35 mouse cellular contexts compared by ENCODE assay signal in the genomic region with DNA sequence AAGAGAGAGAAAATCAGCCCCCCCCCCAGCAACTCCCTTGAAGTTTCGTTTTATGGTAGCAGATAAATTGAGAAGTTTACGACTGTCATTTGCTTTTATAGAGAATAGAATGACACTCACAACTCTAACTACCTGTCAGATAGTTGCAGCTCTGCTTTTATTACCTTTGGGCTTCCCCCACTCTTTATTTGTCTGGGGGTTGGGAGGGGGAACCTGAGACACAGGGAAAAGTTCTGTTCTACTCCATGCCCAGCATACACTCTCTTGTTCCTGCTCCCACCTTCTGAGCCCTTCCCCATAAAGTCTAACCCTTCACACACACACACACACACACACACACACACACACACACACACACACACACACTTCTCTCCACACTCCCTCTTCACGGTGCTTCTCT. TPM values are rescaled to one million over a fixed set of nuclear protein-coding genes. Genes with fewer than 3 reads are reported as not detected.
DNase-seq lines count a peak whose midpoint lies in the region; ATAC-seq lines count a peak whose summit lies in the region.
"Had no signal": no experiment of that assay in that cellular context is flagged by ENCODE, and none has a peak within 500 bp of the region (broad histone marks: within the 10 kb centered on the region; RNA-seq: fewer than 3 reads in every experiment).

No protein-coding gene starts in this region.

- H3K27ac ChIP-seq in neural tube, embryonic 11.5 days (ENCODE audit: low read depth, low read length), result peak overlapping the region; percentile 97
- H3K27ac ChIP-seq in intestine, embryonic 15.5 days, result no peak overlapping the region
- H3K27ac ChIP-seq in neural tube, embryonic 14.5 days (ENCODE audit: low read depth, low read length), result peak overlapping the region; percentile 95
- H3K27ac ChIP-seq: embryonic facial prominence, embryonic 12.5 days; forebrain, embryonic 10.5 days; forebrain, embryonic 15.5 days; hindbrain, embryonic 13.5 days; left cerebral cortex, adult 2 months; limb, embryonic 12.5 days; liver, embryonic 15.5 days had no signal

- peak overlapping the region; percentile 90 for H3K4me2 ChIP-seq in neural tube, embryonic 11.5 days (ENCODE audit: low read depth)
- H3K4me2 ChIP-seq in intestine, embryonic 15.5 days (replicated peaks), result peak overlapping the region; percentile 58
- H3K4me2 ChIP-seq in neural tube, embryonic 14.5 days (ENCODE audit: low read depth, low read length), result peak overlapping the region; percentile 92
- H3K4me2 ChIP-seq: embryonic facial prominence, embryonic 12.5 days; forebrain, embryonic 15.5 days; heart, embryonic 11.5 days; hindbrain, embryonic 13.5 days; liver, embryonic 15.5 days; lung, embryonic 14.5 days had no signal

- no peak for DNase-seq in neural tube, embryonic 11.5 days (ENCODE audit: low spot score)
- DNase-seq in neural tube, embryonic 10.5 days (ENCODE audit: extremely low spot score, low spot score), result no peak
- no peak for DNase-seq in adrenal gland, adult 8-10 months
- DNase-seq in layer of hippocampus, postnatal 25 days (ENCODE audit: extremely low spot score in 1 of 2, low spot score in 1 of 2), result no peak
- DNase-seq: adrenal gland, postnatal 10 days; B cell, adult 2 months; cerebellum, adult 11-12 months; cerebellum, adult 9-11 months; embryo, embryonic 11 days; gastrocnemius, postnatal 36 days; heart, adult 18-20 months; heart, postnatal 4 days; kidney, postnatal 14 days; lung, embryonic 14.5 days; lung, postnatal 14 days; right cerebral cortex, adult 18-20 months; thymus, postnatal 4 days had no signal

- H3K27me3 ChIP-seq in neural tube, embryonic 11.5 days (ENCODE audit: control insufficient read depth, insufficient read depth, low read length), result peaks cover 38% of the 10 kb centered on the region
- H3K27me3 ChIP-seq in intestine, embryonic 15.5 days (replicated peaks), result peaks cover 83% of the 10 kb centered on the region
- H3K27me3 ChIP-seq in neural tube, embryonic 14.5 days (ENCODE audit: control insufficient read depth, insufficient read depth, low read length), result no peaks in the 10 kb centered on the region

- 0% methylated on average over 3 of the region's 3 CpGs for WGBS in neural tube, embryonic 11.5 days
- 8% methylated on average over 3 of the region's 3 CpGs for WGBS in intestine, embryonic 15.5 days
- WGBS in neural tube, embryonic 14.5 days, result 3% methylated on average over 3 of the region's 3 CpGs

- no peak for ATAC-seq in neural tube, embryonic 11.5 days (ENCODE audit: insufficient read depth, low FRiP score, low TSS enrichment)
- ATAC-seq in intestine, embryonic 15.5 days, result no peak
- ATAC-seq in neural tube, embryonic 14.5 days (ENCODE audit: low read depth), result no peak
- ATAC-seq: forebrain, embryonic 15.5 days; midbrain, embryonic 16.5 days had no signal

- H3K36me3 ChIP-seq in neural tube, embryonic 11.5 days (ENCODE audit: control insufficient read depth, insufficient read depth, low read length), result no peaks in the 10 kb centered on the region
- no peaks in the 10 kb centered on the region for H3K36me3 ChIP-seq in intestine, embryonic 15.5 days
- H3K36me3 ChIP-seq in neural tube, embryonic 14.5 days (ENCODE audit: control insufficient read depth, insufficient read depth, low read length), result no peaks in the 10 kb centered on the region
- H3K36me3 ChIP-seq: embryonic facial prominence, embryonic 12.5 days; forebrain, embryonic 10.5 days; forebrain, embryonic 15.5 days; hindbrain, embryonic 13.5 days; limb, embryonic 12.5 days; liver, embryonic 15.5 days had no signal

- no peaks in the 10 kb centered on the region for H3K9me3 ChIP-seq in neural tube, embryonic 11.5 days (ENCODE audit: control insufficient read depth, low read length)
- no peaks in the 10 kb centered on the region for H3K9me3 ChIP-seq in intestine, embryonic 15.5 days
- no peaks in the 10 kb centered on the region for H3K9me3 ChIP-seq in neural tube, embryonic 14.5 days (ENCODE audit: control insufficient read depth, low read length)
- H3K9me3 ChIP-seq: embryonic facial prominence, embryonic 12.5 days; forebrain, embryonic 10.5 days; forebrain, embryonic 15.5 days; hindbrain, embryonic 13.5 days; limb, embryonic 12.5 days; liver, embryonic 15.5 days had no signal

- peak overlapping the region; percentile 97 for H3K9ac ChIP-seq in neural tube, embryonic 11.5 days (ENCODE audit: low read length)
- H3K9ac ChIP-seq in intestine, embryonic 15.5 days, result no peak overlapping the region
- H3K9ac ChIP-seq in neural tube, embryonic 14.5 days (replicated peaks; ENCODE audit: low read depth, low read length), result peak overlapping the region; percentile 90
- H3K9ac ChIP-seq: embryonic facial prominence, embryonic 12.5 days; forebrain, embryonic 15.5 days; hindbrain, embryonic 13.5 days; limb, embryonic 12.5 days; liver, embryonic 15.5 days; lung, embryonic 14.5 days had no signal

- peaks cover 25% of the 10 kb centered on the region for H3K4me1 ChIP-seq in neural tube, embryonic 11.5 days (ENCODE audit: control insufficient read depth, insufficient read depth, low read length)
- H3K4me1 ChIP-seq in intestine, embryonic 15.5 days (replicated peaks), result peaks cover 2% of the 10 kb centered on the region; the same call in 1 of the 2 replicates
- H3K4me1 ChIP-seq in neural tube, embryonic 14.5 days (ENCODE audit: control insufficient read depth, insufficient read depth, low read length), result peaks cover 69% of the 10 kb centered on the region
- H3K4me1 ChIP-seq: liver, embryonic 15.5 days had no signal

- peak overlapping the region; percentile 68 for H3K4me3 ChIP-seq in neural tube, embryonic 11.5 days (ENCODE audit: low read depth, low read length)
- H3K4me3 ChIP-seq in intestine, embryonic 15.5 days (replicated peaks), result no peak overlapping the region
- peak overlapping the region; percentile 57 for H3K4me3 ChIP-seq in neural tube, embryonic 14.5 days (ENCODE audit: low read depth, low read length)
- H3K4me3 ChIP-seq: embryonic facial prominence, embryonic 12.5 days; forebrain, embryonic 10.5 days; forebrain, embryonic 15.5 days; hindbrain, embryonic 13.5 days; left cerebral cortex, adult 2 months; limb, embryonic 12.5 days; liver, embryonic 15.5 days had no signal

RNA-seq across cellular contexts. Expression of a gene that starts 2.5 kb away (rescaled TPM):
- polyA plus RNA-seq in neural tube, embryonic 11.5 days (2014; fragmentation: Nextera tagmentation; extraction: Ambion mirVana), result 63.7 and 67.1 TPM in 2 replicates
- 6.2 and 7.0 TPM in 2 replicates for polyA plus RNA-seq in intestine, embryonic 15.5 days (2015; fragmentation: Nextera tagmentation; extraction: Ambion mirVana)
- 50.1 and 136 TPM in 2 replicates for polyA plus RNA-seq in neural tube, embryonic 14.5 days (2014; fragmentation: Nextera tagmentation; extraction: Ambion mirVana)
- 10 to 100 TPM; 30.1 to 35.8 (median 32.2) TPM for total RNA-seq in adrenal gland, adult 8-10 months (2022)
- not detected for total RNA-seq in layer of hippocampus, postnatal 25 days (2021)
- total RNA-seq: heart, adult 18-20 months; heart, postnatal 4 days; layer of hippocampus, postnatal 10 days; left cerebral cortex, adult 2 months; left cerebral cortex, postnatal 25 days; liver, adult 2 months had no signal
- polyA plus RNA-seq: embryonic facial prominence, embryonic 12.5 days; forebrain, embryonic 10.5 days; forebrain, embryonic 15.5 days; frontal cortex, adult 2 months; heart, postnatal 0 days; liver, adult 2 months; lung, embryonic 14.5 days; midbrain, embryonic 16.5 days; spleen, adult 2 months; thymus, postnatal 0 days had no signal

RNA-seq across cellular contexts. Expression of a gene that starts 5.2 kb away (rescaled TPM):
- 95.9 and 96.4 TPM in 2 replicates for polyA plus RNA-seq in neural tube, embryonic 11.5 days (2014; fragmentation: Nextera tagmentation; extraction: Ambion mirVana)
- polyA plus RNA-seq in intestine, embryonic 15.5 days (2015; fragmentation: Nextera tagmentation; extraction: Ambion mirVana), result 5.7 and 6.1 TPM in 2 replicates
- 23.0 and 38.7 TPM in 2 replicates for polyA plus RNA-seq in neural tube, embryonic 14.5 days (2014; fragmentation: Nextera tagmentation; extraction: Ambion mirVana)
- 10 to 100 TPM; 52.9 to 79.0 (median 59.6) TPM for total RNA-seq in adrenal gland, adult 8-10 months (2022)
- total RNA-seq in layer of hippocampus, postnatal 25 days (2021), result not detected
- total RNA-seq: layer of hippocampus, postnatal 10 days; left cerebral cortex, adult 2 months; left cerebral cortex, postnatal 25 days; liver, adult 2 months had no signal
- polyA plus RNA-seq: embryonic facial prominence, embryonic 12.5 days; forebrain, embryonic 10.5 days; forebrain, embryonic 15.5 days; frontal cortex, adult 2 months; heart, postnatal 0 days; liver, adult 2 months; lung, embryonic 14.5 days; midbrain, embryonic 16.5 days; spleen, adult 2 months; thymus, postnatal 0 days had no signal

RNA-seq across cellular contexts. Expression of a gene that starts 16.6 kb away (rescaled TPM):
- polyA plus RNA-seq in neural tube, embryonic 11.5 days (2014; fragmentation: Nextera tagmentation; extraction: Ambion mirVana), result 36.1 and 40.0 TPM in 2 replicates
- polyA plus RNA-seq in intestine, embryonic 15.5 days (2015; fragmentation: Nextera tagmentation; extraction: Ambion mirVana), result 1.3 and 1.4 TPM in 2 replicates
- 46.9 and 49.8 TPM in 2 replicates for polyA plus RNA-seq in neural tube, embryonic 14.5 days (2014; fragmentation: Nextera tagmentation; extraction: Ambion mirVana)
- under 1 TPM; 0.52 to 0.99 (median 0.83) TPM for total RNA-seq in adrenal gland, adult 8-10 months (2022)
- not detected for total RNA-seq in layer of hippocampus, postnatal 25 days (2021)
- total RNA-seq: heart, adult 18-20 months; heart, postnatal 4 days; layer of hippocampus, postnatal 10 days; left cerebral cortex, adult 2 months; left cerebral cortex, postnatal 25 days; liver, adult 2 months had no signal
- polyA plus RNA-seq: embryonic facial prominence, embryonic 12.5 days; forebrain, embryonic 10.5 days; forebrain, embryonic 15.5 days; frontal cortex, adult 2 months; heart, embryonic 11.5 days; heart, postnatal 0 days; liver, adult 2 months; liver, embryonic 15.5 days; lung, embryonic 14.5 days; midbrain, embryonic 16.5 days; spleen, adult 2 months; thymus, postnatal 0 days had no signal

RNA-seq across cellular contexts. Expression of a gene that starts 25.6 kb away (rescaled TPM):
- 36.3 and 37.3 TPM in 2 replicates for polyA plus RNA-seq in neural tube, embryonic 11.5 days (2014; fragmentation: Nextera tagmentation; extraction: Ambion mirVana)
- polyA plus RNA-seq in intestine, embryonic 15.5 days (2015; fragmentation: Nextera tagmentation; extraction: Ambion mirVana), result 7.7 and 10.1 TPM in 2 replicates
- polyA plus RNA-seq in neural tube, embryonic 14.5 days (2014; fragmentation: Nextera tagmentation; extraction: Ambion mirVana), result 3.6 and 10.2 TPM in 2 replicates
- total RNA-seq in adrenal gland, adult 8-10 months (2022), result 10 to 100 TPM in 2 of 4 experiments, 1 to 10 TPM in 2; 6.4 to 16.0 (median 11.4) TPM
- not detected for total RNA-seq in layer of hippocampus, postnatal 25 days (2021)
- total RNA-seq: heart, postnatal 4 days; layer of hippocampus, postnatal 10 days; left cerebral cortex, adult 2 months; left cerebral cortex, postnatal 25 days had no signal
- polyA plus RNA-seq: forebrain, embryonic 10.5 days; forebrain, embryonic 15.5 days; frontal cortex, adult 2 months; heart, postnatal 0 days; liver, adult 2 months; midbrain, embryonic 16.5 days had no signal

RNA-seq across cellular contexts. Expression of a gene that starts 25.9 kb away (rescaled TPM):
- polyA plus RNA-seq in neural tube, embryonic 11.5 days (2014; fragmentation: Nextera tagmentation; extraction: Ambion mirVana), result 62.6 and 67.3 TPM in 2 replicates
- 9.5 and 10.6 TPM in 2 replicates for polyA plus RNA-seq in intestine, embryonic 15.5 days (2015; fragmentation: Nextera tagmentation; extraction: Ambion mirVana)
- 19.0 and 24.0 TPM in 2 replicates for polyA plus RNA-seq in neural tube, embryonic 14.5 days (2014; fragmentation: Nextera tagmentation; extraction: Ambion mirVana)
- total RNA-seq in adrenal gland, adult 8-10 months (2022), result 10 to 100 TPM in 2 of 4 experiments, 1 to 10 TPM in 2; 5.0 to 17.9 (median 10.8) TPM
- total RNA-seq in layer of hippocampus, postnatal 25 days (2021), result not detected
- total RNA-seq: layer of hippocampus, postnatal 10 days; left cerebral cortex, adult 2 months; left cerebral cortex, postnatal 25 days; liver, adult 2 months had no signal
- polyA plus RNA-seq: forebrain, embryonic 10.5 days; forebrain, embryonic 15.5 days; frontal cortex, adult 2 months; heart, postnatal 0 days; liver, adult 2 months; midbrain, embryonic 16.5 days had no signal

Comparison
In these comparisons a context has a peak if more than half of its experiments do, and no peak if none do; other contexts are left out.
1. RNA of a gene that starts 16.6 kb away (polyA plus RNA-seq): 46.9 to 49.8 TPM in neural tube, embryonic 14.5 days and 36.1 to 40.0 TPM in neural tube, embryonic 11.5 days; 1.3 to 1.4 TPM in intestine, embryonic 15.5 days; every median in the first group is over 10 times any median in the second.
2. Peak in every context shown above with its lines, with median percentiles within 50 percentile points of each other: H3K4me2 ChIP-seq.